Mouse (Mus musculus) left cerebral cortex, adult 8-10 months (tissue): ENCODE results near the gene Tceal1. TPM values are rescaled to one million over a fixed set of nuclear protein-coding genes. Genes with fewer than 3 reads are reported as not detected.

Experiments used
- DNase-seq, 2 experiments: peaks; one replicate each; pipeline ENCODE4 v3.0.0; 2022; ENCODE audit warnings: low spot score in 2 of 2
- total RNA-seq, 4 experiments: library from RNA; stranded (reverse); gene quantifications; 2 replicates each; pipeline ENCODE4 v1.2.4; 2022

Gene Tceal1
- total RNA-seq, 4 experiments from 2014 or later, result 14.5 to 16.3 (median 15.8) TPM

GRCm38 (mm10) chrX:136749329-136749728 is 41.5 kb downstream of the Tceal1 start:
- peak in 1 of 2 experiments; percentile 31 for DNase-seq

GRCm38 (mm10) chrX:136755464-136755863 is 47.7 kb downstream of the Tceal1 start:
- DNase-seq, result peak in 1 of 2 experiments; percentile 48

Other genes starting within 250 kb of the Tceal1 start
- not detected for gene Kir3dl1, start 190.0 kb upstream of the Tceal1 start, total RNA-seq
- gene Kir3dl2, start 163.9 kb upstream of the Tceal1 start, total RNA-seq, result under 1 TPM in 1 of 4 experiments, not detected in 3; 0.22 TPM
- 100 to 1,000 TPM; 150 to 189 (median 184) TPM for gene Tceal3, start 117.1 kb upstream of the Tceal1 start, total RNA-seq
- gene Morf4l2, start 35.7 kb downstream of the Tceal1 start, total RNA-seq, result 100 to 1,000 TPM; 291 to 334 (median 319) TPM
- gene Glra4, start 72.2 kb downstream of the Tceal1 start, total RNA-seq, result under 1 TPM; 0.21 to 0.67 (median 0.38) TPM
- 100 to 1,000 TPM; 799 to 917 (median 880) TPM for gene Plp1, start 114.7 kb downstream of the Tceal1 start, total RNA-seq
- 10 to 100 TPM; 15.7 to 20.4 (median 17.3) TPM for gene Rab9b, start 160.8 kb downstream of the Tceal1 start, total RNA-seq
- gene H2bfm, start 219.3 kb downstream of the Tceal1 start, total RNA-seq, result not detected